Mouse (Mus musculus): ENCODE measurements around the gene Dsn1.
A peak's percentile ranks its signal among the peaks of the same experiment; 100 is the strongest.

Gene Dsn1

GRCm38 (mm10) chr2:157027106-157028008 is 20.4 kb upstream of the Dsn1 start:
- no peak for DNase-seq (ENCODE audit: low read depth, low spot score)

DNA sequence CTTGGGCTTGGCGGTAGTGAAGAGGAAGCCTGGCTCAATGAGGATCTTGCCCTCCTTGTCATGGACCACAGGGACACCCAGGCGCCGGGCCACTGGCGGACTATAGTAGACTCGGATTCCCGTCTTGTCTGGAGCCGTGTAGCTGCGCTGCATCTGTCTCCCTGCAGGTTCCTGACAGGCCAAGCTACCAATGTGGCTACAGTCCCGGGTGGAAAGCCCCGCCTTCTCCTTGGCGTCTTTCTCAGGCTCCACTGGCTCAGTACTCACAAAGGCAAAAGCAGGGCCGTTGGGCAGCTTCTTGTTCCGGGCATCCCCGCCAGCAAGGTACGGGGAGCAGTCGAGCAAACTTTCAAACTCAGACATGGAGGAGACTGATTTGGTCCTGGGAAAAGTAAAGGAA is 14.2 kb upstream of the Dsn1 start:
- no peak for DNase-seq (ENCODE audit: low read depth, low spot score)

DNA sequence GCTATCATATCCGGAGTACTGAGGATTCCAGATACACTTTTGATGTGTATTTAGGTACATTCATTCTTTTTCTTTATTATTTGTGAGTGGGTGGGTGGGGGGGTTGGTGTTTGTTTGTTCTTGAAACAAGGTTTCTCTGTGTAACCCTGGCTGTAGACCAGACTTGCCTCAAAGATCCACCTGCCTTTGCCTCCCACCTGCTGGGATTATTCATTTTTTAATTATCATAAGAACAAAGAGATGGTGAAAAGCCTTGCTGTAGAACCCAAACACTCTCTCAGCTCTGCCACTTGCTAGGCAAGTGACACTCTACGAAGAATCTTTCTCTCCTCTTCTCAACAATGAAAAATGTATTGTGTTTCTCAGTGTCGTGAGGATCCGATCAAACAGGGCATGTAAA is 12.3 kb upstream of the Dsn1 start:
- DNase-seq (ENCODE audit: low read depth, low spot score) = no peak

GRCm38 (mm10) chr2:157016529-157017270 is 9.7 kb upstream of the Dsn1 start:
- DNase-seq (ENCODE audit: low read depth, low spot score) = no peak

DNA sequence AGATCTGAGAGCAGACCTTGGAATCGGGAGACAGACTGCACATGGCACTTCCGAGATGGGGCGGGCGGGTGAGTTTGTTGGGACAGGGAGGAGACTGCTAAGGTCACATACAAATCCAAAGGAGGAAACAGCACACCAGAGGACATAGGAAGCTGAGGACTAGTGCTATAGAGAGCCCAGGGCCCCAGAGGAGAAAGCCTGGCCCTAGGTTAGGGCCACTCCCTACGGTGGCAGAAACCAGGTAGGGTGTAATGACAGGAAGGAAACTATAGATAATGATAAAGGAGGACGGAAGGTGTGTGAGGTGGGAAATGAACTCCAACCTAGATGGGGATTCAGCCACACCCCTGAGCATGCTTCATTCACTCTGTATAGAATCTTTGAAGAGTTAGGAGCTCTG is 5.4 kb upstream of the Dsn1 start:
- no peak for DNase-seq (ENCODE audit: low read depth, low spot score)

GRCm38 (mm10) chr2:157010634-157011310 is 3.8 kb upstream of the Dsn1 start:
- no peak for DNase-seq (ENCODE audit: low read depth, low spot score)

DNA sequence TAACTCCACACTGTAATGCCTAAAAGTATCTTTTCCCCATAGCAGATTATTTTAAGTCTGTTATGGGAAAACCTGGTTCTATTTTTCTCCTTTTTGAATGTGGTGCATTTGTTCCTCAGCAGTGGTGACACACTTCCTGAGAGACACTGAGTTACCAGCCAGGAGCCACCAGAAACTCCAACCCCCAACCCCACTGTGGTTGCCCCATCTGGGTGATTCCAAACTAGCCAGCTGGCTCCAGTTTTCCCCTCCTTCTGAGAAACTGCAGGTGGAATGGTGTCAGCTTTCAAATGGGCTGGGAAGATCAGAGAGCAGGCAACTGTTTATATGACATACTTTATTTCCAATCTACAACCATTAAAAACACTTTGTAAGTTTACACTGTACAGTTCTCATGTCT is 3.2 kb upstream of the Dsn1 start:
- DNase-seq (ENCODE audit: low read depth, low spot score) = no peak

DNA sequence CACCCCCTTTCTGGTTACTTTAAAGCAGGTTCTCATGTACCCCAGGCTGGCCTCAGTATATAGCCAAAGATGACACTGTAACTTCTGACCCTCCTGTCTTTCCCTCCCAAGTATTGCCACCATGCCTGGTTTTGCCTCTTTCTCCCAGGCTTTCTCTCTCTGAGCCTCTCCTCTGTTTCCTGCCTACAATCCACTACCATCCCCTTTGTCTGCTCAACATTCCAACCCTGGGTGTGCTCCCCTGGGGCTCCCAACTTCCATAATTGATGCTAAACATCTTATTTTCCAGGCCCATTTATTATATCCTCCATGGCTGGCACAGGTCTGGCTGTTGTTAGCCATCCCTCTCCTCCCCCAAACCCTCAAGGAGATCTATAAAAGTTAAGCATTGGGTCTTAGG is 1.6 kb upstream of the Dsn1 start:
- DNase-seq (ENCODE audit: low read depth, low spot score) = no peak

DNA sequence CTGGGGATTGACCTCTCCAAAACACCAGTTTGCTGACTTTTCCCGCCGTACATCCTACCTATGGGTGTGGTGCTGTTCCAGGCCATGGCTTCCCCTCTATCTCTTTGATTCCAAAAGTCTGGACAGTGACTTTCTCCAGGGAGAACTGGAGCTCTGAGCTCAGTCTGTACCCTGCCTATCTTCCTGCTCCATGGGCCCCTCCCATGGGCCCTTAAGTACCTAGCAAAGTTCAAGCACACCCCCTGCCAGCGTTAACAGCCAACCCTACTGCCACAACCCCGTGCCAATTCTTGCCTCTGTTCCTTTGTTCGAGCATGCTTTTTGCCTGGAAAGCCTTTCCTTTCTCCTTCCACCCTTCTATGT is 261 bp upstream of the Dsn1 start:
- DNase-seq (ENCODE audit: low read depth, low spot score) = no peak

- no peak for DNase-seq (ENCODE audit: low read depth, low spot score)
Measured at GRCm38 (mm10) chr2:157002321-157002720, 4.6 kb downstream of the Dsn1 start.

- no peak for DNase-seq (ENCODE audit: low read depth, low spot score)
Measured at GRCm38 (mm10) chr2:156998263-156998662, 8.7 kb downstream of the Dsn1 start.

DNA sequence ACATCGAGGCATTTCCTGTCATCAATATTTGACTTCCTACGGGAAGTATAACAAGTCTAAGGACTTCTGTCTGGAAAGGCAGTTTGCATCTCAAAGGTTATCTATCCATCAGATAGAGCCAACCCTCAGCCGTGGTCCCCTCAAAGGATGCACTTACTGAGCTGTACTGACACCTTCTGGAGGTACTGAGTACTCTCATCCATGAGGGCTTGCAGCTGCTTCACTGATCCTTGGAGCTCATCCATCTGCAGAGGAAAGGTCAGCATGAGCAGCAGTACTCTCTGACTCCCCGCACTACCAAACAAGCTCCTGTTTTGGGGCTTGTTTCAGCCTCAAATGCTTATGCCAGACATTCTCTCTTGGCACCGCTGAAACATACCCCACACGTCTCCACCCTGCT is 10.4 kb downstream of the Dsn1 start:
- DNase-seq (ENCODE audit: low read depth, low spot score) = no peak

GRCm38 (mm10) chr2:156991470-156992319 is 15.3 kb downstream of the Dsn1 start, which contains the start of gene Ndrg3:
TSS of gene Ndrg3 (minus strand) at chr2:156992056.
- peak; percentile 96 for DNase-seq (ENCODE audit: low read depth, low spot score)

GRCm38 (mm10) chr2:156990727-156991431 is 16.1 kb downstream of the Dsn1 start:
- no peak for DNase-seq (ENCODE audit: low read depth, low spot score)

GRCm38 (mm10) chr2:156987316-156987715 is 19.6 kb downstream of the Dsn1 start:
- no peak for DNase-seq (ENCODE audit: low read depth, low spot score)

DNA sequence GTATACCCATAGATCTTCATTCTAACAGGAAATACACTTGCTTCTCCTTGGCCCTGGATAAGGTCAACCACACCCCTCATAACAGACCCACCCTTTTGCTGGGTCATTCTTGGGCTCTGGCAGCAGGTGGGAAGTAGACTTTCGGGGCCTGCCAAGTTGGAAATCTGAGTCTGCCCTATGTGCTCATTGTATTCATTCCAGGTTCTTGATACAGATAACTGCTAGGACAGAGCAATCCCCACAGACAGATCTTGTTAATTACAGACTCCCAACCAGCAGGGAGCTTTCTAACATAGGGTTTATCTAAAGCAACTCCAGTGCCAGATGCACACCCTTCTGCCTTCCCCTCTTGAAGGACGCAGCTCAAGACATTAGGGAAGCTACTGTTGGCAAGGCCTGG is 24.1 kb downstream of the Dsn1 start:
- DNase-seq (ENCODE audit: low read depth, low spot score) = no peak

GRCm38 (mm10) chr2:156981291-156981690 is 25.7 kb downstream of the Dsn1 start:
- DNase-seq (ENCODE audit: low read depth, low spot score) = no peak

DNA sequence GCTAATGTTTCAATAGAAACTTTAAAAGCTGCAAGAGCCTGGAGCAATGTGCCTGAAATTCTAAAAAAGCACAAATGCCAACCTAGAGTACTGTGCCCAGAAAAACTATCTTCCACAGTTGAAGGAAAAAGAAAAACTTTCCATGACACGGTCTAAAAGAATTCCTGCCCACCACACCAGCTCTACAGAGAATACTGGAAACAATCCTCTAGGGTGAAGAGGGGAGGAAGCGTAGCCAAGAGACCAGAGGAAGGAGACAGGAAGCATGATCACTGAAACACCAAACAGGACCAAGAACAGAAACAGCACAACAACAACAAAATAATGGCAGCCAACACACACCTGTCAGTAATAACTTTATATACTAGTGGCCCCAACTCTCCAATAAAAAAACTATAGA is 26.9 kb downstream of the Dsn1 start:
- DNase-seq (ENCODE audit: low read depth, low spot score) = no peak

GRCm38 (mm10) chr2:156976711-156977110 is 30.2 kb downstream of the Dsn1 start:
- DNase-seq (ENCODE audit: low read depth, low spot score) = no peak

- DNase-seq (ENCODE audit: low read depth, low spot score) = no peak
Measured at GRCm38 (mm10) chr2:156974967-156975366, 32.0 kb downstream of the Dsn1 start.
